Mouse (Mus musculus) T-cell, adult 66 days (primary cell): ENCODE results near the gene Ugt2a3. TPM values are rescaled to one million over a fixed set of nuclear protein-coding genes. Genes with fewer than 3 reads are reported as not detected.

Experiments
- total RNA-seq, 2 experiments: library from RNA; stranded (reverse); gene quantifications; 3 replicates in 1 of 2; 4 replicates in 1 of 2; pipeline ENCODE4 v1.2.4; 2023

The Ugt2a3 gene
- total RNA-seq = not detected

DNA sequence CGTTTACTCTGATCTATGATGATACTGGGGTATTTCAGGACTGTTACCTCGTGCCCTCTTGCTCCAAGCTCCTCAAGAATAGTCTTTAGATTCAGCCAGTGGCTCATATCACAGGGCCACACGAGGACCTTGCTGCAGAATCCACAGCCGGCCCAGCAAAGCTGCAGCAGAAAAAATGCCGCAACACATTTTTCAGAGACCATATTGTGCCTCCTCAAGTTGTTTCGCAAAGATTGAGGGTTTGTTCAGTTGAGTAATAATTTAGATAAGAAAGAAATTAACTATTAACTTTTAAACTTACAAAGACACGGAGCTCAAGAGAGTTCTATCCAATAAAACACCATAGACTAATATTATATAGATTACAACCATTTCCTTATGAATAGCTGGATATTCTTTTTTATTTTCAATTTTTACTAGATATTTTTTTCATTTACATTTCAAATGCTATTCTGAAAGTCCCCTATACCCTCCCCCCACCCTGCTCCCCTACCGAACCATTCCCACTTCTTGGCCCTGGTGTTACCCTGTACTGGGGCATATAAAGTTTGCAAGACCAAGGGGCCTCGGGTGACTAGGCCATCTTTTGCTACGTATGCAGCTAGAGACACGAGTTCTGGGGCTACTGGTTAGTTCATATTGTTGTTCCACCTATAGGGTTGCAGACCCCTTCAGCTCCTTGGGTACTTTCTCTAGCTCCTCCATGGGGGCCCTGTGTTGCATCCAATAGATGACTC is at the start of gene Ugt2a3:
TSS of gene Ugt2a3 (minus strand) at position 235 of the 737 bp plus-strand sequence.

Other genes with a start within 250 kb of the Ugt2a3 start
- not detected for gene Ugt2b36, start 244.6 kb downstream of the Ugt2a3 start, total RNA-seq
- gene Ugt2b5, start 196.9 kb downstream of the Ugt2a3 start, total RNA-seq = not detected
- not detected for gene Ugt2b37, start 82.4 kb downstream of the Ugt2a3 start, total RNA-seq
- gene Ugt2b38, start 87.0 kb upstream of the Ugt2a3 start, total RNA-seq = not detected
- not detected for gene Ugt2a2, start 145.1 kb upstream of the Ugt2a3 start, total RNA-seq
- not detected for gene Gm43638, start 149.6 kb upstream of the Ugt2a3 start, total RNA-seq
- not detected for gene Ugt2a1, start 153.7 kb upstream of the Ugt2a3 start, total RNA-seq
- gene Sult1b1, start 201.0 kb upstream of the Ugt2a3 start, total RNA-seq = not detected
- not detected for gene Sult1d1, start 231.8 kb upstream of the Ugt2a3 start, total RNA-seq